Mouse (Mus musculus) right cerebral cortex, postnatal 14 days (tissue): ENCODE measurements around the gene Dtnb.

ENCODE experiments used
- DNase-seq: peaks from one replicate; pipeline ENCODE4 v3.0.0; 2022

Dtnb gene

DNA sequence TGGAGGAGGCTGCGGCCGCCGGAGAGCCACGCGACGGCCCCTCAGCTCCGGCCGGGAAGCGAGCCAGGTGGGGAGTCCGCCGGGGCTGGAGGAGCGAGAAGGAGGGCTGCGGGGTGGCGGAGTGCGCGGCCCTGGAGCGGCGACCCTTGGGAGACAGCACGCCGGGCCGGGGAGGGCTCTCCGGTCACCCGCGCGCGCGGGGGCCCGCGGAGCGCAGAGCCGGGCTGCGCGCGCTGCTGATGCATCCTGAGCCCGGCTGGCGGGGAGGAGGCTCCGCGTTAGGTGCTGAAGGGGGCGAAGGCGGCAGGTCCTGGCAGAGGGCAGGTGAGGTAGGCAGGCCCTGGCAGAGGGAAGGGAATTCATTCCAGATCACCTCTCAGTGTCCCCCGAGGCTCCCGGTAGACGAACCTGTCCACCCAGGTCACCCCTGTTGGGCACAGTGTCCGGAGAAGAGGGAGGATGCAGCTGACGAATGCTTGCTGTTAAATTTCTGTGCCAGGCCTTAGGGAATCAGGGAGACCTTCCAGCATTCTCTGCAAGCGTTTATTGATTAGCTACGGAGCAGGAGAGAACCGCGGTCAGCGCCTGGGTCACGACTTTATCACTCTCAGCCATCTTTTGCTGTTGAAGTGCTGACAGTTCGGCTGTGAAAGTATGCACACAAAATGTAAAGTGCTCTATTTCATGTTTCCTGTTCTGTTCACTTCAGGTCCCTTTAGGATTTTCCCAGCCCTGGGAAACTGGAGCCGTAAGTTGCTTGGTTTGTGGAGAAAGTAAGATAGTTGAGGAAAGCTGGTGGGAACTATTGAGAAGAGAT is 608 bp downstream of the Dtnb start:
- DNase-seq: peak; percentile 56

DNA sequence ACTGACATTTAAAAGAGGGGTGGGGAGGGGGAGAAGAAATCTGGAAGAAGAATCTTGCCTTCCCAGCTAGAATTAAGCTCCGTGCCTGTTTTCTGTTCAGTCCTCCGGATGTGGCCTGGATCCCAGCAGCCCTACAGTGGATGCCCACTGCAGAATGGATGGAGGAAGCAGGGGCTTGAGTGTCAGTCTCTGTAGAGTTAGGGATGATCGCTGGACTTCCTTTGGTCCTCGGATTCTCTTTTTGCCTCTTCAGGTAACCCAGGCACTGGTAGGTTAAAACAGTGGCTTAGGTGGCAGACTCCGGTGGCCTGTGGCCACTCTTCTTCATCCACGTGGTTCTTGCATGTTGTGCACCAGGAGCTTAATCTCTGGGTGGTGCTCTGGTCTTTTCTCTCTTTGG is 1.2 kb downstream of the Dtnb start:
- DNase-seq: no peak

DNA sequence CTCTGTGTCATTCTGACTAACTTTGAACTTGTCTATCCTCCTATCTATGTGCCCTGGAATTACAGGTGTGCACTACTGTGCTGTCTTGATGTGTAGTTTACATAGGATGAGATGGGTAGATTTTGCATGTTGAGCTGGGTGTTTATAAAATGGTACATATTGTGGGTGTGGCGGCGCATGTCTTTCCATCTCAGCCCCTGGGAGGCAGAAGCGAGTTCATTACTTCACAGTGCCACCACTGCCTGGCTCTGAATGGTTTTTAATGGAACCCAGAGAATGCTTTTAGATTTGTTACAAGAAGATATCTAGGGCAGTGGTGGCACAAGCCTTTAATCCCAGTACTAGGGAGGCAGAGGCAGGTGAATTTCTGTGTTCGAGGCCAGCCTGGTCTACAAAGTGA is 2.5 kb downstream of the Dtnb start:
- no peak for DNase-seq

DNA sequence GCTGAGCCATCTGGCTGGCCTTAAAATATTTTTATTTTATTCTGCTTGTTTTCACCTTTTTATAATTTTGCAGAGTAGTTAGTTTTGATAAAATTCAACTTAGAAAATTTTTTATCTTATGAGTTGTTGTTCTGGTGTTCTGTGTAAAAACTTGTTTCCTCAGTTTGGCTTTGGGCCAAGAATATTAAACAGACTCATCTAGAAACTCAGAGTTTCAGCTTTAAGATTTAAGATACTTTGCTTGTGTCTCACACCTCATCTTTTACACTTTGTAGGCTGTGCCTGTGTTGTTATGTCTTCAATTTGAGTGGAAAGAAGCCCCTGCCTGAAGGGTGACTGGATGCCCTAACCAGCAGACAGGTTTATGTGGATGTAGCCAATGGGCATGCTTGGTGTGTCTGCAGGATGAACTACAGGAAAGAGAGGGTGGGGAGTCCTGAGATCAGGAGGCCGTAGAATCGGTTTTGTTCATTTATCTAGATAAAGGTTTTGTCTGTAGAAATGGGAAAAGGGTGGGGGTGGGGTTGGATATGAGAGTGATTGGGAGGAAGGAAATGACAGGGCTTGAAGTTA is 7.9 kb downstream of the Dtnb start:
- no peak for DNase-seq

DNA sequence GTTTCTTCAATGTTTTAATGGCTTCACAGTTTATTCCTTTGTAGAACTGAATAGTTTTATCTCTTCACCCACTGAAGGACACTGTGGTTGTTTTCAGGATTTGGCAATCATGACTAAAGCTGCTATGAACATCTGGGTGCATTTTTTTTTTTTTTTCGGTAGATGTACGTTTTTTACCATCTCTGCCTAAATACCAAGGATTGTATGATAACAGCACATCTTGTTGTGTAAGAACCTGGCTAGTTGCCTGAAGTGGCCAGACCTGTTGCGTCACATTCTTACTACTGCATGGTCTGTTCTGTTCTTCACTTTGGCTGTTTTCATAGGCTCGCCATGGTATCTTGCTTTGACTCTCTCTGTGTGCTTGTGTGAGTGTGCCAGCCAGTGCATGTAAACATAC is 10.4 kb downstream of the Dtnb start:
- no peak for DNase-seq

DNA sequence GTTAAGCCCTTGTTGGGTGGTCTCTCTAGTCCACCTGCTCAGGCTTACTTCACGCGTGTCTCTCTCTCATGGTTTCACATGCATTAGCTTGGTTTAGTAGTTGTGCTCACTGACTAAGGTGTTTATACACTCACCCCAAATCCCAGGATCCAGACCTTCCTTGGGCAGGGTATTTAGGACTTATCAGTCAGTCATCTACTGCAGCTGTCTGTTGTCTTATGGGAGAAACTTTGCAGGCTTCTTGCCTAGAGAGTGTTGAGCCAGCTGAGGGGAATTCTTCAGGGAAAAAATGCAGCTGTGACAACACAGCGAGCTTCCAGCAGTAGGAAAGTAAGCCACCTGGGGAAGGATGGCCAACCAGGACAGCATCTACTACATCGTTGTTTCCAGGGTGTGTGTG is 13.3 kb downstream of the Dtnb start:
- DNase-seq: no peak

DNA sequence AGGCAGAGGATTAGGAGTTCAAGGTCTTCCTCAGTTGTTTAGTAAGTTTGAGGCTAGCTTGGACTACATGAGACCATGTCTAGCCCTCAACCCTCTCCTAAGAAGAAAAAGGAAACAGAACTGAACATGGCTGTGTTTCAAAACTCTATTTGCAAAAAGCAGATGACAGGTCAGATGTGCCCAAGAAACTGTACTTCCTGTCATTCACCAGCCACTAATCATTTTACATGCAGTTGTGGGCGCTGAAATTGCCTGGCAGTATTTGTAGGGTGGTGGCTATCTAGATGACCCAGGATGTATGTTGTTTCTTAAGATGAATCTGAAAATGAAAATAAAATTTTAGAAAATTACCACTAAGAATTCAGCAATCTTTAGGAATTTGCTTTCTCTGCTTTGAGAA is 14.8 kb downstream of the Dtnb start:
- no peak for DNase-seq

DNA sequence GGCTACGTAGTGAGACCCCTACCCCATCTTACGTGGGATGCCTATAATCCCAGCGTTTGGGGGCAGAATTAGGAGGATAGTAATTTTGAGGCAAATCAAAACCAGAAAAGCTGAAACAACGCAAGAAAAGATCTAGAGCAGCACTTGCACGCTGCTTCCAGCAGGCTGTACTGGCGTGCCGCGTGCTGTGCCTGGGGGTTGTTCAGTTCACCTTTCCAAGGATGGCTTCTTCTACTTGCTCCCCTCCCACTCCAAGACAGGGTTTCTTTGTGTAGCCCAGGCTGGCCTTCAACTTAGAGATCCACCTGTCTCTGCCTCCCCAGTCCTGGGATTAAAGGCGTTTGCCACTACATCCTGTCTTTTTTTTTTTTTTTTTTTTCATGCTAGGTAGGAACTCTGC is 17.9 kb downstream of the Dtnb start:
- DNase-seq: no peak

DNA sequence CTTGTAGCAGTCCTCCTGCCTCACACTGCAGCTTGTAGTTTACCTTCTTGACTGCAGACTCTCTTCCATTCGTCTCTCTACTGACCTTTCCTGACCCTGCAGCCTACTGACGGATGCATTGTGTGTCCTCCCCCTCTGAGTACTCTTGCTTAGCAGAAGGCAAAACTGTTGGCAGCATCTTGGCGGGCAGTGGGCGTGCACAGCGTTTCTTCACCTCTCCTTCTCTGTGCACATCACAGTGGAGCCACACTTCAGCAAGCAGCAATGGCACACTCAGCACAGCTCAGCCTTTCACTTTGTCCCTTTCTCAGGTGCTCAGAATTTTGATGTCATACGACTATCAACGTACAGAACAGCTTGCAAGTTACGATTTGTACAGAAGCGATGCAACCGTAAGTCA is 19.4 kb downstream of the Dtnb start:
- no peak for DNase-seq

DNA sequence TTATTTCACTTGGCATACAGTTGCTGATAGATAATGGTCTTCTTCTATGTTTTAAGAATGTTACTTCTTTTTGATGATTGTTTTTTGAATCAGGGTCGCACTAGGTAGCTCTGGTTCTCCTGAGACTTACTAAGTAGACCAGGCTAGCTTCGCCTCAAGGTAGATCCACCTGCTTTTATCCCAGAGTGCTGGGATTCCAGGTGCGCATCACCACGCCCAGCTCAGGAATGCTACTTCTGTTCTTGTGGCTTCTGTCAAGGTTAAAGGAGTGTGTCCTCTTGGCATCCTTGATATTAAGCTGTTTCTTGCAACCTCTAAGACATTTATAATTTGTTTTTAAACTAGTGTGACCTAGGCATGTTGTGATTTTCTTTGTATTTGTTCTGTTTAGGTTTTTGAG is 30.6 kb downstream of the Dtnb start:
- DNase-seq: no peak

DNA sequence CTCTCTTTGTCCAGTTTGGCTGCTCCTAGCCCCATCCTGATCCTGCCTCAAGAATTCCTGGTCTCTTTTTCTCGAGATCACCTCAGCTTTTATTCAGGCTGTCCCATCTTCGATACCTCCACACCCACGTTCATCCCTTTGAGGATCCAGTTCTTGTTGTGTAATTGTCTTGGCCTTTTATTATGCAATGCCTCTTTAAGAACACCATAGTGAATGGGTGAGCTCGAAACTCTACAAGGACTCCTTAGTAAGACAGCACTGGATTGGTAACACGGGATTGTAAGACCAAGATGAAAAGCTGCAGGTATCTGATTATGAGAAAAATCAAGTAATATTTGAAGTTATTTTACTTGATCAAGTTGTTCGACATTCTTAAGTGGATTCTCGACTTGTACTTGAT is 34.0 kb downstream of the Dtnb start:
- DNase-seq: no peak

DNA sequence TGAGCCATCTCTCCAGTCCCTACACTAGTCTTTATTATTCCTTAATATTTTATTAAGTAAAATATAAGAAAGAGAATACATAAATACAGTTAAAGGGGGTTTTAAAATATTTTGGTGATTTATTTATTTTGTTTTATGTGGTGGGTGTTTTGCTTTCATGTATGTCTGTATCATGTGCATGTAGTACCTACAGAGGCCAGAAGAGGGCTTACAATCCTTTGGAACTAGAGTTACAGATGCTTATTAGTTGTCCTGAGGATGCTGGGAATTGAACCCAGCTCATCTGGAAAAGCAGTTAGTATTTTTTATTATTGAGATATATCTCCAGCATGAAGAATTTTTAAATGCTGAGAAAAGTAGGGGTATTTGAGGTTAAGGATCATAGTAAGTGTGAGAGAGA is 37.6 kb downstream of the Dtnb start:
- no peak for DNase-seq

DNA sequence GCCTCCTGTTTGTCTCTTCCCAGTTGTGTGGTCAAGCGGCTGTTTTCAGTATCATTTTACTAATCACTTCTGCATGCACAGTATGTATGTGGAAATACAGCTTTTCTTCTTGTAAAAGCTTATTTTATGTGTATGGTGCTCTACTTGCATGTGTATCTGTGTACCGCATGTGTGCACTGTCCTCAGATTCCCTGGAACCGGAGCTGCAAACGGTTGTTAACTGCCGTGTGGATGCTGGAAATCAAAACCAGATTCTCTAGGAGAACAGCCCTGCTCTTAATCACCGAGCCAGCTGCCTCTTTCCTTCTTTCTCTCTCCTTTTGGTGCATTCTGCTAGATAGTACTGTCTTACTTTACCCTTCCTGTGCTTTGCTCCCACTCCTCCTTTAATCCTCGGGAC is 39.7 kb downstream of the Dtnb start:
- no peak for DNase-seq

DNA sequence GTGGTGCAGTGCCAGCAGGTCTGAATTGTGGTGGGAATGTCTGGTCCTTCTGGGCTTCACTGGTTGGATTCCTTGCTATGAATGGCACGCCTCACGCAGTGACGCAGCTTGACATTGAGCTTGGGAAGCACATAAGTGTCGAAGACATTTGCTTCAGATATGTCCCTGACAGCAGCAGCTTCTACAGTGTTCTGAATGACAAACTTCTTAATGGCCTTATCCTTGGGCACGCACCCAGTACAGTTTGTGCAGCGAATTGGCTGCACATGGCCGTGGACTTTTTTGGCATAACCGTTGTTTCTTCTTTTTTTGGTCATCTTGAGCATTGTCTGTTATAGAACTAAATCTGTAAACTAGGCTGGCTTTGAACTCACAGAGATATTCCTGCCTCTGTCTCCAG is 42.9 kb downstream of the Dtnb start:
- DNase-seq: no peak

DNA sequence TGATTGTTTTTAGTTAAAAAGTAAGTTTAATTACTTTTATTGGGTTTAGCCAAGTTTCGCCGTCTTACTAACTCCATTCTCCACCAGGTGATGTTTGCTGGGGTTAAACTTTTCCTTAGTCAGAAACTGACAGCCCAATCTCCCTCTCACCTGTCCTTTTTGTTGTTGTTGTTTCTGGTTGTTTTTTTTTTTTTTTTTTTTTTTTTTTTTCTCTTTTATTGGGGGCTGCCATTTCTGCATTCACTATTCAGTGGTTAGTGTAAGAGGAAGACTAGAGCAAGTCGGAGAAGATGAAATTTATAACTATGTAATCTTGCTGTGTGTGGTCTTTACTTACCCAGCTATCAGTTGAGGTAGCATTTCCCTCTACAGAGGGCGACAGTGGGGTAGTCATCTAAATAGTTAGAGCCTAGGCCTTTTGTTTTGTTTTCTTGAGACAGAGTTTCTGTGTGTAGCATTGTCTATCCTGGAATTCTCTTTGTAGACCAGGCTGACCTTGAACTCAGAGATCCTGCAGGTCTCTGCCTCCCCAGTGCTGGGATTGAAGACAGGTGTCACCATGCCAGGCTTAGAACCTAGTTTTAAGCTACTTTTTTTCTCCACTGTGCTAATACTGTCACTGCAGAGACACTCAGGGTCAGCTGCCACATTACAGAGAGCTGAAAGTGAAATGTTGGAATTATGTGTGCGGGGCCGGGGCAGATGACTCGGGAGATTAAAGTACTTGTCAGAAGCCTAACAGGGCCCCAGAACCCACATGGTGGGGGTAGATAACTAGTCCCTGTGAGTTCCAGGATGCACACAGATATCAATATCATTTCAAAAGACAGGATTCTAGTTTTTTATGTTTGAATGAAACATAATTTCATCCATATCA is 46.2 kb downstream of the Dtnb start:
- DNase-seq: no peak

DNA sequence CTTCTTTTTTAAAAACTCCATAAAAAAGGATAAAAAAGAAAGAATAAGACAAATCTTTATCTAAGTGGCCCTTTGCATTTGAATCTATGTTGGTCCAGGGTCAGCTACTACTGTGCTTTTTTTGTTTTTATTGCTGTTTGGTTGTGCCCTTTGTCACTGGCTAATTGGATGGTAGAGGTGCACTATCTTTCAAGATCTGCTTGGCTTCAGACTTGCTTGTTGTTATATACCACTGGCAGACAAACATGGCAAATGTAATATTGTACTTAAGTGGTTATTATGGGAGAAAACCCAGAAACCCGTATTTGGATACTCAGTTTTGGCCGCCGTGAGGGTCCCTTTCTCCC is 46.8 kb downstream of the Dtnb start:
- DNase-seq: no peak

DNA sequence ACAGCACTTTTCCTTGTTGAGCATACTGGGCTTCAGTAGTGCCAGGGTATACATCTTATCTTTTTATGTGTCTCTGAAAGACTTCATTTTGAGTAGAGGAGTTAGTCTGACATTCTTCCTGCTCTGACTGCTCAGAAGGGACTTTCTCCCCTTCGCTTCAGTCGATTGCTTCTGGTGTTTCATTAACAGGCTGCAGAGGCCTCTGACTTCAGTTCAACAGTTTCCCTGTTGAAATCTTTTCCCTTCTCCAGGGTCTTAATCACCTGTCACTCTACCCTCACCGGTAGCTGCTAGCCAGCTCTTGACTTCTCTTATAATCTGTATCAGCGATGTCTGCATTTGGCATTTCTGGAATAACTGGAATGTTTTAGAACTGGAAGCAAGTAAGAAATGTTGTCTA is 54.7 kb downstream of the Dtnb start:
- DNase-seq: no peak

DNA sequence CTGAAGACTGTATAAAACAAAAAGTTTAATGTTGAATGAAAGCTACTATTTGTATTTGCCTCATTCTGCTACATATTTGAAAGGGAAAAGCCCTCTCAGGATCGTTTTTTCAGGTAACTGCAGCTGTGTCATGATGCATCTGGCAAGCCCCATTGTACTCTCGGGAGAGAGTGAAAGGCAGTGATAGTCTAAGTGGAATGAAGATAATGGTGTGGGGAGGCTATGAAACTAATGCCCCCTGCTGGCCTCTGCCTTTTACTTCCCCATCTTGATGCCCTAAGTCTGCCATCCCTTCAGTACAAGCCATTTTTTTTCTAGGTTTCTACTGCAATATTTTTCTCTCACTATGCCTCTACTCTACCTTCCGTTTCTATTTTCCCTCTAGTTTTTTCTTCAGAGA is 69.8 kb downstream of the Dtnb start:
- no peak for DNase-seq

DNA sequence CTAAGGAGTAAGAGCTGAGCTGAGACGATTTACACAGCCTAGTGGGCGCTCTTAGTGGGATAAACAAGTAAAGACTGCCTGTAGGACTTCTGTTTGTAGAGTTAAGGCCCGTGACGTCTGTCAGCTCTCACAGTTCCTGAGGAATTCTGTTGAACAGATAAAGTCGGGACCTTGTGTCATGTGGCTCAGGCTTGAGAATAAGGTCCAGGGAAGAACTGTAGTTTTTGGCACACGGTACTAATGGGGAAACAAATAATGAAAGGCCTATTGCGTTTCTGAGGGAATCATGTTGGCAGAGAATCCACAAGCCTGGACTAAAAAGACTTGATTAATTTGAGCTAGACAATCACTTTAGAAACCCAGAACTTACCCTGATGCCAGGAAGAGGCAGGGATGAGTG is 84.6 kb downstream of the Dtnb start:
- no peak for DNase-seq

DNA sequence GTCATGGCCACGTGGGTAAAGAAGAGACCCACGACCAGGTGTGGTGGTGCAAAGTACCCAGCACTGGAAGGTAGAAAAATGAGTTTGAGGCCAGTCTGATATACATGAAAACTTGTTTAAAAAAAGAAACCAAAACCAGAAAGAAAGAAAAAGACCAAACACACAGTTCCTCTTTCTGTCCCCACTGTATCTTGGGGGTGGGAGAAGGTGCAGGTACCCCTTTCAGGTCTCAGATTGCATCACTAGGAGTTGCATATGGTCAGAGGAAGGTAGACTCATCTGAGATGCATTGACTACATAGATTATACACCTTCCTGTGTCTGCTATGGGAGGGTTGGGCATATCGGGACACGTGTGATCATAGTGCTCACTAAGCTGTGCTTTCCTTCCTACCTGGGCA is 85.1 kb downstream of the Dtnb start:
- no peak for DNase-seq

DNA sequence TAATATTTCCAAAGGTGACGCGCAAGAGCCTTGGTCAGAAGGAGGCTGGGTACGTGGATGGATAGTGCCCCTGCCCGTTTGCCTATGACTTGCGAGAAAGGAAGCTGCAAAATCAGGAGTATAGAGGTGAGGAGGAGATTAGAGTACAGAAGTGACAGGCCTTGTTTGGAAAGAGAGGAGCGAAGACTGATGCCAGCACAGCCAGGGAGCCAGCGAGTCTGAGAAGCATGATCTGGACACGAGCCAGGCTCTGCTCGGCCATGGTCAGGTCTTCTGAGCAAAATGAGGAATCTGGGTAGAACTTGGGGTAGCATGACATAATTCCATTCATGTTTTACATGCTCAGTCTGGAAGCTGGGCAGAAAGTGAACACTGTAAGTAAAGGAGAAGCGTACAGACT is 85.6 kb downstream of the Dtnb start:
- no peak for DNase-seq

DNA sequence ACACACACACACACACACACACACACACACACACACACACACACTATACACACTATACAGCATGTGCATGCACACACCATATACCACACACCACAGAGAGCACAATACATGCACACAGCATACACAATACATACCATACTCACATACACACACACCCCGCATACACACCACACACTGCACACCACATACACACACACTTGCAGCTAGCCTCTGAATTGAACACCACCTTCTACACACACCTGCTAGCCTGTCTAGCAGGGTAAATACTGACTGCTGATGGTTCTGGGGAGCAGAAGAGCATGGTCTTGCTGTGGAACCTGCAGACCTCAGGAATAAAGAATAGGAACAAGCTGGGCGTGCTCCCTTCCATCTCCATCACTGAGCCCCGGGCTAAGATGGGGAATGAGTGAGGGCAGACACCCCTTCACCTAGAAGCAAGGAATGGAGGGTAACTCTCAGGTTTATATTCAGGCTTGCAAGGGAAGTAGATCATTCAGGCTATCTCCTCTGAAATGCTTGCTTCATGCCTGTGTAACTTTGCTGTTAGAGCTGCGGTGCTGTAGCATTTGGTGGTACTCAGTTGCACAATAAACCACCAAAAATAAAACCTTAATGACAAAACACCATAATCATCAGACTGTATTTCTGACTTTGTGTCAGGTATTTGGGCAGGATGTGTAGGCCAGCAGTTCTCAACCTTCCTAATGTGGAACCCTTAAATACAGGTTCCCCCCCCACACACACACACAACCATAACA is 87.6 kb downstream of the Dtnb start:
- DNase-seq: no peak

DNA sequence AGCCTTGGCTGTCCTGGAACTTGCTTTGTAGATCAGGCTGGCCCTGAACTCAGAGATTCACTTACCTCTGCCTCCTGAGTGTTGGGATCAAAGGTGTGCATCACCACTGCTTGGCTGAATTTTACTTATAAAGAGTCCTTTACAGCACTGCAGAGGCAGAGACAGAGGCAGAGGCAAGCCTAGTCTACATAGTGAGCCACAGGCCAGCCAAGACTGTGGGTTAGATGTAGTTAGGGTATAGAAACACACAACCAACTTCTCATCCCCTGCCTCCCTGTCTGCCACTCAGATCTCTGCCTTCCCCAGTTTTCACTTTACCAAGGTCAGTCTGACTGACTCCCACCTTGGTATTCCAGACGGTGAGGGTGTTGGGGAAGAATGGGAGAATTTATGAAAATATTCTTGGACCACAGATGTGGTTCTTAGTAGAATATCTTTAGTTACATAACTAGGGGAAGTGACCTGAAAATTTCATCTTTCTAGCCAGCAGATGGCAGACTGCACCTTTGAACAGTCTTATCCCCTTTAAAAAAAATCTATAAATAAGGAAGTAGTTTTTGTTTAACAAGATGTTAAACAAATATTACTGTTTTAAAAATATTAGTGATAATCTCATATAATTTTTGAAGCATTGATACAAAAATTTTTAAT is 88.9 kb downstream of the Dtnb start:
- peak; percentile 23 for DNase-seq
